Mouse (Mus musculus): Measurements from ENCODE around the gene Gm10959. TPM values are rescaled to one million over a fixed set of nuclear protein-coding genes. Genes with fewer than 3 reads are reported as not detected.

The Gm10959 gene
- total RNA-seq, 2 experiments from 2014 or later: not detected

- no peak for DNase-seq
These were observed 30.8 kb downstream of the Gm10959 start for GRCm38 (mm10) chr3:122888371-122888819.

- DNase-seq: no peak
These were observed 31.5 kb downstream of the Gm10959 start for GRCm38 (mm10) chr3:122887505-122888301.

- DNase-seq: no peak
These were observed 40.4 kb downstream of the Gm10959 start for GRCm38 (mm10) chr3:122878705-122879315.

GRCm38 (mm10) chr3:122877543-122877942, 41.6 kb downstream of the Gm10959 start:
- no peak for DNase-seq

- no peak for DNase-seq
These were observed 42.3 kb downstream of the Gm10959 start for GRCm38 (mm10) chr3:122876870-122877269.

- DNase-seq: no peak
These were observed 47.6 kb downstream of the Gm10959 start for GRCm38 (mm10) chr3:122871596-122871995.

- no peak for DNase-seq
These were observed 50.9 kb downstream of the Gm10959 start for GRCm38 (mm10) chr3:122868270-122868669.

- DNase-seq: no peak
These were observed 54.1 kb downstream of the Gm10959 start for GRCm38 (mm10) chr3:122865092-122865491.

Other genes starting within 250 kb of the Gm10959 start
- 10 to 100 TPM; 20.4 to 21.2 TPM for gene Pde5a, start 190.4 kb downstream of the Gm10959 start, total RNA-seq (2021)
- 10 to 100 TPM in 1 of 2 experiments, 1 to 10 TPM in 1; 7.5 to 17.9 TPM for gene Fabp2, start 24.3 kb downstream of the Gm10959 start, total RNA-seq (2021)
- 10 to 100 TPM; 59.1 to 60.4 TPM for gene 1810037I17Rik, start 4.8 kb upstream of the Gm10959 start, total RNA-seq (2021)
- 10 to 100 TPM; 19.7 to 24.0 TPM for gene Usp53, start 65.2 kb upstream of the Gm10959 start, total RNA-seq (2021)
- gene Myoz2, start 115.7 kb upstream of the Gm10959 start, total RNA-seq (2021): 10 to 100 TPM in 1 of 2 experiments, 1 to 10 TPM in 1; 9.8 to 66.2 TPM

Measured in adrenal gland, postnatal 10 days (tissue).